Mouse (Mus musculus) midbrain, embryonic 13.5 days (tissue): ENCODE results near the gene E130218I03Rik. TPM values are rescaled to one million over a fixed set of nuclear protein-coding genes. Genes with fewer than 3 reads are reported as not detected.

Source experiments
- polyA plus RNA-seq: library from polyadenylated mRNA; unstranded; fragments of >200 nt; fragmentation: Nextera tagmentation; extraction: Ambion mirVana; gene quantifications from 2 replicates; pipeline ENCODE4 v1.2.1, GENCODE M21; 2015

The E130218I03Rik gene
- polyA plus RNA-seq, 1 experiment from 2014 or later: 0.62 TPM

Other genes with a start within 250 kb of the E130218I03Rik start
- gene Dhdds, start 242.7 kb upstream of the E130218I03Rik start, polyA plus RNA-seq: 42.0 and 44.7 TPM in 2 replicates
- 0.59 TPM in 2 replicates for gene Lin28a, start 224.8 kb upstream of the E130218I03Rik start, polyA plus RNA-seq
- not detected in 2 replicates for gene Zfp683, start 189.8 kb upstream of the E130218I03Rik start, polyA plus RNA-seq
- 0.97 and 1.1 TPM in 2 replicates for gene Crybg2, start 182.8 kb upstream of the E130218I03Rik start, polyA plus RNA-seq
- gene Cd52, start 148.6 kb upstream of the E130218I03Rik start, polyA plus RNA-seq: 2.2 and 2.7 TPM in 2 replicates
- gene Ubxn11, start 141.1 kb upstream of the E130218I03Rik start, polyA plus RNA-seq: 9.3 and 11.4 TPM in 2 replicates
- gene Sh3bgrl3, start 114.9 kb upstream of the E130218I03Rik start, polyA plus RNA-seq: 319 and 332 TPM in 2 replicates
- 19.9 and 22.4 TPM in 2 replicates for gene Cep85, start 56.5 kb upstream of the E130218I03Rik start, polyA plus RNA-seq
- not detected in 2 replicates for gene Gm7534, start 40.7 kb upstream of the E130218I03Rik start, polyA plus RNA-seq
- gene Catsper4, start 16.3 kb upstream of the E130218I03Rik start, polyA plus RNA-seq: not detected in 2 replicates
- gene Cnksr1, start 5.3 kb upstream of the E130218I03Rik start, polyA plus RNA-seq: 0.15 and 0.20 TPM in 2 replicates
- 14.9 and 15.6 TPM in 2 replicates for gene Zfp593, start 1.9 kb downstream of the E130218I03Rik start, polyA plus RNA-seq
- not detected in 2 replicates for gene Gm30191, start 3.3 kb downstream of the E130218I03Rik start, polyA plus RNA-seq
- 6.2 and 8.1 TPM in 2 replicates for gene Grrp1, start 10.4 kb downstream of the E130218I03Rik start, polyA plus RNA-seq
- 42.3 and 44.0 TPM in 2 replicates for gene Pdik1l, start 44.2 kb downstream of the E130218I03Rik start, polyA plus RNA-seq
- gene Trim63, start 71.5 kb downstream of the E130218I03Rik start, polyA plus RNA-seq: 0.11 and 0.21 TPM in 2 replicates
- gene Slc30a2, start 99.5 kb downstream of the E130218I03Rik start, polyA plus RNA-seq: 0.05 and 0.12 TPM in 2 replicates
- gene Extl1, start 140.2 kb downstream of the E130218I03Rik start, polyA plus RNA-seq: 0.16 and 0.40 TPM in 2 replicates
- 6.4 and 6.6 TPM in 2 replicates for gene Pafah2, start 152.7 kb downstream of the E130218I03Rik start, polyA plus RNA-seq
- gene Stmn1, start 224.7 kb downstream of the E130218I03Rik start, polyA plus RNA-seq: 7,568 and 8,132 TPM in 2 replicates